Mouse (Mus musculus): Measurements from ENCODE around the gene Nnat.
"Not testable (repeated sequence)": the region's sequence is repeated elsewhere in the genome, so short reads cannot be mapped to it uniquely, and the experiment has no call there.

Nnat gene

GRCm38 (mm10) chr2:157550292-157550691, 9.6 kb upstream of the Nnat start:
- no peak for DNase-seq (ENCODE audit: low read depth, low spot score)

GRCm38 (mm10) chr2:157552158-157552886, 7.6 kb upstream of the Nnat start:
- no peak for DNase-seq (ENCODE audit: low read depth, low spot score)

- DNase-seq (ENCODE audit: low read depth, low spot score) = no peak
Measured at GRCm38 (mm10) chr2:157556074-157556698, 3.7 kb upstream of the Nnat start.

- DNase-seq (ENCODE audit: low read depth, low spot score) = no peak
Measured at GRCm38 (mm10) chr2:157558051-157558450, 1.8 kb upstream of the Nnat start.

- DNase-seq (ENCODE audit: low read depth, low spot score) = no peak
Measured at GRCm38 (mm10) chr2:157558520-157558919, 1.4 kb upstream of the Nnat start.

GRCm38 (mm10) chr2:157559440-157559839, 438 bp upstream of the Nnat start:
- DNase-seq (ENCODE audit: low read depth, low spot score) = peak; percentile 52

- peak; percentile 55 for DNase-seq (ENCODE audit: low read depth, low spot score)
Measured at GRCm38 (mm10) chr2:157560302-157560701, 424 bp downstream of the Nnat start.

GRCm38 (mm10) chr2:157561165-157561836, 1.4 kb downstream of the Nnat start:
- peak; percentile 70 for DNase-seq (ENCODE audit: low read depth, low spot score)

- DNase-seq (ENCODE audit: low read depth, low spot score) = no peak
Measured at GRCm38 (mm10) chr2:157563031-157563430, 3.2 kb downstream of the Nnat start.

GRCm38 (mm10) chr2:157564723-157565122, 4.8 kb downstream of the Nnat start:
- DNase-seq (ENCODE audit: low read depth, low spot score) = no peak

- peak; percentile 28 for DNase-seq (ENCODE audit: low read depth, low spot score)
Measured at GRCm38 (mm10) chr2:157565446-157565845, 5.6 kb downstream of the Nnat start.

- DNase-seq (ENCODE audit: low read depth, low spot score) = no peak
Measured at GRCm38 (mm10) chr2:157565898-157566259, 6.0 kb downstream of the Nnat start.

- DNase-seq (ENCODE audit: low read depth, low spot score) = peak; percentile 93
Measured at GRCm38 (mm10) chr2:157566260-157566952, 6.5 kb downstream of the Nnat start.

GRCm38 (mm10) chr2:157567235-157567961, 7.5 kb downstream of the Nnat start:
- DNase-seq (ENCODE audit: low read depth, low spot score) = peak; percentile 89

- peak; percentile 43 for DNase-seq (ENCODE audit: low read depth, low spot score)
Measured at GRCm38 (mm10) chr2:157568881-157569280, 9.0 kb downstream of the Nnat start.

- no peak for DNase-seq (ENCODE audit: low read depth, low spot score)
Measured at GRCm38 (mm10) chr2:157569796-157570485, 10.1 kb downstream of the Nnat start.

- peak; percentile 68 for DNase-seq (ENCODE audit: low read depth, low spot score)
Measured at GRCm38 (mm10) chr2:157571224-157571832, 11.4 kb downstream of the Nnat start, which contains the start of gene Blcap. Gene Blcap (minus strand): TSS chr2:157571274.

GRCm38 (mm10) chr2:157572786-157573185, 12.9 kb downstream of the Nnat start:
- DNase-seq (ENCODE audit: low read depth, low spot score) = no peak

- DNase-seq (ENCODE audit: low read depth, low spot score) = not testable (repeated sequence)
Measured at GRCm38 (mm10) chr2:157585351-157585750, 25.5 kb downstream of the Nnat start.

GRCm38 (mm10) chr2:157596876-157597566, 37.1 kb downstream of the Nnat start:
- peak; percentile 94 for DNase-seq (ENCODE audit: low read depth, low spot score)
